Mouse (Mus musculus) hindbrain, embryonic 15.5 days (tissue): ENCODE measurements around the gene Ctnnd2. TPM values are rescaled to one million over a fixed set of nuclear protein-coding genes. Genes with fewer than 3 reads are reported as not detected.

Experiments
- ATAC-seq: fragments of 200-750 bp; cut with Nextera tagmentation; 2 replicates; pipeline ENCODE4 v1.8.0; 2017; ENCODE audit warnings: low read depth, moderate number of reproducible peaks, moderate TSS enrichment; ENCODE audit not compliant: low FRiP score
- H3K27ac ChIP-seq: fragments of 300-500 bp; sonication (generic); replicated peaks from 2 replicates; pipeline ENCODE4 v1.5.1; 2015; ENCODE audit warnings: mild to moderate bottlenecking, inconsistent platforms
- H3K27me3 ChIP-seq: fragments of 300-500 bp; sonication (generic); 2 replicates; pipeline ENCODE4 v1.6.1; 2015; ENCODE audit warnings: control low read depth, inconsistent platforms
- H3K36me3 ChIP-seq: fragments of 300-500 bp; sonication (generic); 2 replicates; pipeline ENCODE4 v1.6.1; 2015; ENCODE audit warnings: control low read depth, inconsistent platforms
- H3K4me1 ChIP-seq: fragments of 300-500 bp; sonication (generic); replicated peaks from 2 replicates; pipeline ENCODE4 v1.6.1; 2015; ENCODE audit warnings: control low read depth, inconsistent platforms
- H3K4me2 ChIP-seq: fragments of 300-500 bp; sonication (generic); 2 replicates; pipeline ENCODE4 v1.6.1; 2015; ENCODE audit warnings: moderate library complexity, mild to moderate bottlenecking, inconsistent platforms
- H3K4me3 ChIP-seq: fragments of 300-500 bp; sonication (generic); 2 replicates; pipeline ENCODE4 v1.5.1; 2015; ENCODE audit warnings: mild to moderate bottlenecking, inconsistent platforms
- H3K9ac ChIP-seq: fragments of 300-500 bp; sonication (generic); 2 replicates; pipeline ENCODE4 v1.6.1; 2015; ENCODE audit warnings: inconsistent platforms
- H3K9me3 ChIP-seq: fragments of 300-500 bp; sonication (generic); 2 replicates; pipeline ENCODE4 v1.6.1; 2016; ENCODE audit warnings: control low read depth, inconsistent platforms
- WGBS: fragments of 180-500 bp; shearing (Covaris S2); methylation state at CpG from one replicate; pipeline ENCODE4 v1.1.7; 2015; 5-methylcytosine and 5-hydroxymethylcytosine counted together
- polyA plus RNA-seq: library from polyadenylated mRNA; unstranded; fragments of >200 nt; fragmentation: Nextera tagmentation; extraction: Ambion mirVana; gene quantifications from 2 replicates; pipeline ENCODE4 v1.2.1, GENCODE M21; 2015

The Ctnnd2 gene
- polyA plus RNA-seq, 1 experiment from 2014 or later = 71.8 TPM

- no peaks in the 10 kb centered on the region for H3K9me3 ChIP-seq
- WGBS = 52% methylated on average over 7 of the region's 7 CpGs
- no peak overlapping the region for H3K4me2 ChIP-seq
- H3K4me3 ChIP-seq = no peak overlapping the region
- H3K27me3 ChIP-seq = no peaks in the 10 kb centered on the region
- H3K27ac ChIP-seq = no peak overlapping the region
- H3K9ac ChIP-seq = no peak overlapping the region
- H3K4me1 ChIP-seq = peaks cover 5% of the 10 kb centered on the region; the same call in 1 of the 2 replicates
- no peaks in the 10 kb centered on the region for H3K36me3 ChIP-seq
- ATAC-seq = 0 out of 2 replicates have a peak, but pooled peaks have one; percentile 42
These were observed 495.6 kb downstream of the Ctnnd2 start for GRCm38 (mm10) chr15:30667819-30668587.

GRCm38 (mm10) chr15:30681939-30682338 is 509.5 kb downstream of the Ctnnd2 start:
- Histone ChIP-seq H3K9me3 (no peaks in the 10 kb centered on the region), H3K9ac (no peak overlapping the region), H3K4me3 (no peak overlapping the region), H3K27me3 (no peaks in the 10 kb centered on the region), H3K4me1 (no peaks in the 10 kb centered on the region), H3K36me3 (no peaks in the 10 kb centered on the region), H3K27ac (no peak overlapping the region), H3K4me2 (no peak overlapping the region)
- ATAC-seq = no peak
- WGBS = 92% methylated on average over 4 of the region's 4 CpGs

DNA sequence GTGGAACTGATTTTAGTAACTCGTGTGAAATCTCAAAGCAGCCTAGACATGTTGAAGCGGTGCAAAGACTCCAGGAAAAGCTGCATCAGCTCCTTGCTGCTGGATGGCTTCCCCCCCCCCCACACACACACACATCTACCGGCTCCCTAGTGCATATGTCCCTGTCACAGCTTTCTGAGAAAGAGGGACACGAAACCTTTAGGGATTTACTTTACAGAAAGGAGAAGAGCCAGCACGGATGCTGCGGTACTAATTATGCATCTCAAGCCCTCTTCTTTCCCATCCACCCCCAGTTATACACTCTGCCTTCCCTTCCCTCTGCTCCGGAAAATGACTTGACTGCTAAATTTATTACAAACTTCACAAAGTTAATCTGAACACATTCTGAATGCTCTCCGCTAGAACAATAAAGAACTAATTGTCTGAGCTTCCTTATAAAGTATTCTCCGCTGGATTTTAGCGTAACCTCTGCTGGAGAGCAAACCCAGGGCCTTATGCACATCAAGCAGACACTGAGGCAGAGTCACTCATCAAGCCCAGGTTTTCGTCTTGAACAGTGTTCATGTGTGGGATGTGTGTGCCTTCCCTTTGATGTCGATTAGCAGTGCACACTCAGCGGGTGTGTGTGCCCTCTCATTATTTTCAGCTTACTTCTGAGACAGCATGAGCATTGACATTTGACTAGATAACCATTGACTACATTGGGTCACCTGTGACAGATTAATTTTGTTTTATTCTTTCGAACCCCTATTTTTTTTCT is 510.1 kb downstream of the Ctnnd2 start:
- Histone ChIP-seq H3K9me3 (no peaks in the 10 kb centered on the region), H3K4me3 (no peak overlapping the region), H3K9ac (no peak overlapping the region), H3K27ac (no peak overlapping the region), H3K4me2 (no peak overlapping the region), H3K36me3 (no peaks in the 10 kb centered on the region), H3K4me1 (no peaks in the 10 kb centered on the region), H3K27me3 (no peaks in the 10 kb centered on the region)
- peak; percentile 30; the same call in 1 of the 2 replicates for ATAC-seq
- 59% methylated on average over 14 of the region's 14 CpGs for WGBS

DNA sequence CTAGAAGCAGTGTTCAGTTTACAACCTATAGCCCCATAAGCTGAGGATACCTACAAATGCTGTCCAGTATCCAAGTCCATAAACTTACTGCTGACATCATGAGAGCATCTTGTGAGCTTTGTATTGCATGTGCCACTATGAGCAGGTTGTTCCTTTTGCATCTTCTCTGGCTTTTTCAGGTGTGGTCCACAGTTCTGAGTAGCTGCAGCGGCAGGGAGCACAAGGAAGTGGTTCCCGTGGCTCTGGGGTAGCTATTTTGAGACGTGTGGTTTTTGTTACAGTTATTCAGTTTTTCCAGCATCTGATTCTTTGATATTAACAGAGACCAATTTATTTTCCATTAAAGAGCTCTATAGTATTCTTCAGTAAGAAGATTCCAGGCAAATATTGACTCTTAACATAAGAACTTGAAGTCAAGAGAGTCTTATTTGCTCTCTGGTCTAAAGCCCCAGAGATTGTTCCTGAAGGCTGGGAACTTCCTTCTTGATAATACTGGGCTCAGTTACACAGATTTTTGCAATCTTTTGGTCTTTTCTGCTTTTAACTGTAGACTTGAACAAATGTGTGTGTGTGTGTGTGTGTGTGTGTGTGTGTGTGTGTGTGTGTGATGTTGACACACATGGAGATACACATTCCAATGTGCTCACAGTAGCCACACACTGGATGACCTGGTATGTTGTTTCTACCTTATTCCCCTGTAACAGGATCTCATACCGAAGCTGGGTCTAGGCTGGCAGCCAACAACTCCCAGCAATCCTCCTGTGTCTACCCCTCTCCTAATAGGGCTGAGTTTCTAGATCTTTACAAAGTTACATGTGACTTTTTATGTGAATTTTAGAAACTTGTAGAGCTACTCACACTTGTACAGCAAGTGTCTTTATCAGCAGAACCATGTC is 514.1 kb downstream of the Ctnnd2 start:
- ATAC-seq = no peak
- H3K27me3 ChIP-seq = no peaks in the 10 kb centered on the region
- no peaks in the 10 kb centered on the region for H3K36me3 ChIP-seq
- H3K9me3 ChIP-seq = no peaks in the 10 kb centered on the region
- H3K4me2 ChIP-seq = no peak overlapping the region
- WGBS = 74% methylated on average over 4 of the region's 4 CpGs
- no peak overlapping the region for H3K27ac ChIP-seq
- no peaks in the 10 kb centered on the region for H3K4me1 ChIP-seq
- H3K4me3 ChIP-seq = no peak overlapping the region
- H3K9ac ChIP-seq = no peak overlapping the region

- ATAC-seq = peak; percentile 93
- no peaks in the 10 kb centered on the region for H3K36me3 ChIP-seq
- H3K4me1 ChIP-seq = peaks cover 2% of the 10 kb centered on the region; the same call in 1 of the 2 replicates
- no peak overlapping the region for H3K4me3 ChIP-seq
- no peak overlapping the region for H3K4me2 ChIP-seq
- peak overlapping the region; percentile 63 for H3K27ac ChIP-seq
- H3K27me3 ChIP-seq = no peaks in the 10 kb centered on the region
- no peaks in the 10 kb centered on the region for H3K9me3 ChIP-seq
- WGBS = 21% methylated on average over 6 of the region's 6 CpGs
- H3K9ac ChIP-seq = no peak overlapping the region
These were observed 521.4 kb downstream of the Ctnnd2 start for GRCm38 (mm10) chr15:30693754-30694205.

- H3K27me3 ChIP-seq = no peaks in the 10 kb centered on the region
- H3K9ac ChIP-seq = no peak overlapping the region
- no peak overlapping the region for H3K4me3 ChIP-seq
- no peak overlapping the region for H3K4me2 ChIP-seq
- no peaks in the 10 kb centered on the region for H3K36me3 ChIP-seq
- ATAC-seq = no peak
- H3K4me1 ChIP-seq = peaks cover 2% of the 10 kb centered on the region; the same call in 1 of the 2 replicates
- 67% methylated on average over 1 of the region's 1 CpGs for WGBS
- H3K9me3 ChIP-seq = no peaks in the 10 kb centered on the region
- H3K27ac ChIP-seq = peak overlapping the region; percentile 63
These were observed 521.9 kb downstream of the Ctnnd2 start for GRCm38 (mm10) chr15:30694286-30694685.

DNA sequence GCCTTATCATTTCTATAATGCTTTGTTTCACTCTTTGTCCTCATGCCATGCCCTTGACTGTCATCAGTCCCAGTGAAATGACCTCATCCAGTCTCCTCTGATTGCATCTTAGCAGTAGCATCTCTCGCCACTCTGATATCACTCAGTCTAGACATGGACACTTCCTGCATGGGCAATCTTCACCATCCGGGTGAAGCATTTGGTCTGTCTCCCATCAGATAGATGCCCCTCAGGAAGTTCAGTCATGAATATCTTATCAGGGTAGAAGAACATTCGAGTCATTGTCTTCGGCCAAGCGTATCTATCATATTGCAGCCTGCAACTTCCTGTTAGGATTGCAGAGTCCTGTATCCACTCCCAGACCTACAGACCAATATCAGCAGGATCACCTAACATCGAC is 523.5 kb downstream of the Ctnnd2 start:
- peaks cover 2% of the 10 kb centered on the region; the same call in 1 of the 2 replicates for H3K4me1 ChIP-seq
- H3K27ac ChIP-seq = no peak overlapping the region
- no peak for ATAC-seq
- no peaks in the 10 kb centered on the region for H3K36me3 ChIP-seq
- no peak overlapping the region for H3K4me2 ChIP-seq
- no peaks in the 10 kb centered on the region for H3K9me3 ChIP-seq
- H3K27me3 ChIP-seq = no peaks in the 10 kb centered on the region
- H3K9ac ChIP-seq = no peak overlapping the region
- no peak overlapping the region for H3K4me3 ChIP-seq
- WGBS = 94% methylated on average over 6 of the region's 6 CpGs

GRCm38 (mm10) chr15:30697356-30697755 is 525.0 kb downstream of the Ctnnd2 start:
- Histone ChIP-seq H3K4me1 (peaks cover 2% of the 10 kb centered on the region; the same call in 1 of the 2 replicates), H3K27me3 (no peaks in the 10 kb centered on the region), H3K36me3 (no peaks in the 10 kb centered on the region), H3K27ac (no peak overlapping the region), H3K9ac (no peak overlapping the region), H3K9me3 (no peaks in the 10 kb centered on the region), H3K4me2 (no peak overlapping the region), H3K4me3 (no peak overlapping the region)
- ATAC-seq = no peak
- WGBS = 76% methylated on average over 5 of the region's 5 CpGs

DNA sequence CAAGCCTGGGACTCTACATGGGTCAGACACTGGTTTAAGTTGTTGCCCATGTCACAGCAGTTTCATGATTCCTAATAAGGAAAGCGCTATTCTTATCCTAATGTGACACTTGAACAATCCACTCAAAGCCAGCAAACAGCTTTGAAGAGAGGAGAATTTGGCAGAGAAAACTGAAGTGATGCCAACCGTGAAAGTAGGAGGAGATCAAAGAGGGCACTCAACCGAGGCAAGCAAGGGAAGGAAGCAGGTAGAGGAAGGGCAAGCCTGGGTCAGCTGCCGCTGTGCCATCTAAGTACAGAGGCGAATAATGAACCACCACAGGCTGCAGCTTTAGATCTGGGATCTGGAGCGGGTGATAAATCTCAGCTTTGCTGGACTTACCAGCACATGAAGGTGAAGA is 528.4 kb downstream of the Ctnnd2 start:
- 68% methylated on average over 6 of the region's 6 CpGs for WGBS
- Histone ChIP-seq H3K4me1 (no peaks in the 10 kb centered on the region), H3K27ac (no peak overlapping the region), H3K4me2 (no peak overlapping the region), H3K4me3 (no peak overlapping the region), H3K36me3 (no peaks in the 10 kb centered on the region), H3K9ac (no peak overlapping the region), H3K27me3 (no peaks in the 10 kb centered on the region), H3K9me3 (no peaks in the 10 kb centered on the region)
- ATAC-seq = no peak

- ATAC-seq = no peak
- H3K36me3 ChIP-seq = no peaks in the 10 kb centered on the region
- H3K4me1 ChIP-seq = no peaks in the 10 kb centered on the region
- no peak overlapping the region for H3K4me2 ChIP-seq
- no peak overlapping the region for H3K27ac ChIP-seq
- H3K4me3 ChIP-seq = no peak overlapping the region
- no peaks in the 10 kb centered on the region for H3K27me3 ChIP-seq
- H3K9ac ChIP-seq = no peak overlapping the region
- H3K9me3 ChIP-seq = no peaks in the 10 kb centered on the region
- 91% methylated on average over 5 of the region's 5 CpGs for WGBS
These were observed 529.2 kb downstream of the Ctnnd2 start for GRCm38 (mm10) chr15:30701592-30701991.

DNA sequence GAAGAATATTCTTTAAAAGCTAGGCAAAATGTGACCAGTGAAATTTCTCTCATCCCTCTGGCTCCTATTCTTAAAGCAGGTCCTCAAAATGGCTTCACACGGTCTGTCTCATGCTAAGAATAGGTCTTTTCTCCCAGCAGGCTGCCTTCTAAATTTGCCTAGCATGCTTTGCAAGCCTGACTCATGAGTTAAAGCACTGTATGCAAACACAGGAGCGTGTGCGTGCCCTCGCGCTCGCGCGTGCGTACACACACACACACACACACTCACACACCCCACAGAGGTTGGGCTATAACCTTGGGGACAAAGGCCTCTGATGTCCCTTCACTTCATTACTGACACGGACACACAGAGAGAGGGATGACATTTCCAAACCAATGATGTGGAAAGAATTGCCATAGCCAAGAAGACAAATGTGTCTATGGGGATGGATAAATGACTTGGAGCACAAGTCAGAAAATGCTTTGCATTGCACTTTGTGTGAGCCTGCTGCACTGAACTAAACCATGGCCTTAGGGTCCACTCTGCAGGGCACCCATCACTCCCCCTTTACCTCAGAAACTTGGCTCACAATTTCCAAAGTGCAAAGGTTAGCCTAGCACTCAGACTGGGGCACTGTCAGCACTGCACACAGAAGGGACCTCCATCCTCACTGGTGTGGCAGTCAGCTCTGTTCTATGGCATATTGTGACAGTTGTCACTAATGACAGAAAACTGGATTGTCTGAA is 536.8 kb downstream of the Ctnnd2 start:
- H3K9ac ChIP-seq = no peak overlapping the region
- peak; percentile 79; the same call in 1 of the 2 replicates for ATAC-seq
- H3K27ac ChIP-seq = 0 out of 2 replicates have a peak overlapping the region, but pooled peaks have one; percentile 23
- H3K9me3 ChIP-seq = no peaks in the 10 kb centered on the region
- no peaks in the 10 kb centered on the region for H3K27me3 ChIP-seq
- no peak overlapping the region for H3K4me2 ChIP-seq
- 24% methylated on average over 10 of the region's 10 CpGs for WGBS
- no peaks in the 10 kb centered on the region for H3K36me3 ChIP-seq
- no peak overlapping the region for H3K4me3 ChIP-seq
- H3K4me1 ChIP-seq = peaks cover 15% of the 10 kb centered on the region
